Mouse (Mus musculus) ovary, postnatal 14 days (tissue): ENCODE results near the gene Serpinb9b.
"Not testable (repeated sequence)": the region's sequence is repeated elsewhere in the genome, so short reads cannot be mapped to it uniquely, and the experiment has no call there.

Source experiments
- DNase-seq: peaks from one replicate; pipeline ENCODE4 v3.0.0; 2022; ENCODE audit warnings: low spot score

Gene Serpinb9b

DNA sequence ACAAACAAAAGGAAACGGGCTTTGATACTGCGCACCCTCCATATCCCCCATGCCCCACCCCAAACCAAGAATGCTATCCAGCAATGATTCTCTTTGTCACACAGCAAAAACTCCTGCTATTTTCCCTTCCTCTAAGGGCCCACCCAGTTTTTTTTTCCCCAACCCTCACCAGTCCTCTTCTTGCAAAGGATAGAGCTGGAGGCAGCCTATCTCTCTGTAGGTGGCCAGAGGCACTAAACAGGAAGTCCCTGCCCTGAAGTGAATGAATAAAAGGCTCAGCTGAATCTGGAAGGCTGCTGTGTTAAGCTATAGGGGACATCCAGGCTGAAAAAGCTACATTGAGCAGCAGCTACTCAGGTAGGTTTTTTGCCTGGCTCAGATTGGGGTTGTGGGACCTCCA lies at the start of gene Serpinb9b:
TSS of gene Serpinb9b (plus strand) at position 173 of the 400 bp plus-strand sequence.
- no peak for DNase-seq

DNA sequence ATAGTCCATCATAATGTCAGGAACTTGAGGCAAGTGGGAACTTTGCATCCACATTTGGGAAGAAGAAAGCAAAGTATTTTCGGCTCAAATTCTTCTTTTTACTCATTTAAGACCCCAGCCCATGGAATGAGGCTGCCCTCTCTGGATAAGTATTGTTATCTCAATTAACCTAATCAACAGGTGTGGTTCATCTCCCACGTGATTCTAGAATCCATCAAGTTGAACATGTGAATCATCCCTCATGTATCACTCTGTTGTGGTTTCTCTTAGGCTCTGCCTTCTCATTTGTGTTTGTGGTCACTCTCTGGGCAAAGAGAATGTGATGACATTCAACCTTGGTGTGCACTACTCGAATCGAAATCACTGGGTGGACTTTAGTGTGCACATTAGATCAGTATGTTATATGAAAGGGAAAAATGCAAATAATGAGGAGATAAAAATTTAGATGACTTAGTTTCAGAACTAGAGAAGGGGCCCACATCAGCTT lies 44.6 kb upstream of the Serpinb9b start:
- no peak for DNase-seq

DNA sequence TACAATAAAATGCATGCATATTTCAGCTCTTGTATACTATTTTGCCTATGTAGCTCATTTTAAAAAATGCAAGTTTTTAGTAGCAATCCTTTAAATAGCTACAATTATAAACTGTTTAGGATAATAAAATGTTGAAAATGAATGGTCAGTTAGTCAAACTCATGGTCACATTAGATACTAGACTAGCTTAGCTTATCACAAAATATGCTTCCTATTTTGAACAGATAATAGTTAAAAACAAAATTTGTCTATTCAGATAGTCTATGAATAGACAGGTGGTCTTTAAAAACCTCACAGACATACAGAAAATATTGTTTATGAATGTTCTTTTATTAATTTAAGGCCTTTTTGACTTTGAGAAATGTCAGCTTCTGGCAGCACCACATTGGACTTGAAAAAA lies 41.0 kb upstream of the Serpinb9b start:
- DNase-seq, result no peak

DNA sequence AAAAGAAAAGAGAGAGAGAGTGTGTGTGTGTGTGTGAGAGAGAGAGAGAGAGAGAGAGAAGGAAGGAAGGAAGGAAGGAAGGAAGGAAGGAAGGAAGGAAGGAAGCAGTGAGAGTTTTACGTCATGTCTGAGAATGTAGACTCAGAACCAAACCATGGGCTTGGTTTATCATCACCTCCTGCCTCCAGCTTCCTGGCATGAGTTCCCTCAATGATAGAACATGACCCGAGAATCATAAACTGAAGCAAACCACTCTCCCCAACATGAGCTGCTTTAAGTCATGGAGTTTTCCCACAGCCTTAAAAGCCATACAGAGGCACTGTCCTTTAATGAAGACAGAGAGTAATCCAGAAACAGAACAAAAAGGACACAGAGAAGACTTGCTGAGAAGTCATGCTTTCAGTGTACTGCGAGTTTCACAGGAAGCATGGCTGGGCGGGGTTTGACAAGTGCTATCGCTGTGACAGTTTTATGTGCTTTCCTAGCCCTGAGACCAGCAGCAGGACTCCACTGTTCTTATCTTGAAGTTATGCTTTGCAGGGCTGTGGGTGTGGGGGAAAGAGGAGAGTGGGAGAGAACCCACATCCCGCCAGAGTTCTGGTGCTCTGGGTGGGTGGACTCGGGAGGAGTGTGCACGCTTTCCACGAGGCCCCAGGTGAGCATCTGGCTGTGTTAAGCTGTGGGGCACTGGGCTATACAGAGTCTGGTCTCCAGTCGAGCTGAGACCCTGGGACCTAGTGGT lies 33.9 kb upstream of the Serpinb9b start:
- no peak for DNase-seq

DNA sequence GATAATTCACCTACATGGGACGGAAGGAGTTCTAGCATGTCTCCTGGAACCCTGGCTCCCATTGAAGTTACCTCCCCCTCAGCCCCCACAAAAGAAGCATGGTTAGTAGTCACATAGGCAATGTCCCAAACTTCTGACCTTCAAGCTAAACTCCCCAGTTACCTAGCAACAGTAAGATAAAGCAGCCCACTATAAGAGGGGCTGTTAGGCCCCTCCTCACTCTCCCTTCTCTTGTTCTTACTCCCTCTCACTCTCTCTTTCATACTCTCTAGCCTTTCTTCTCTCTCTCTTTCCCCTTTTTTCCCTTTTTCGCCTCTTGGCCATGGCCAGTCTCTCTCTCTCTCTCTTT lies 33.3 kb upstream of the Serpinb9b start:
- no peak for DNase-seq

DNA sequence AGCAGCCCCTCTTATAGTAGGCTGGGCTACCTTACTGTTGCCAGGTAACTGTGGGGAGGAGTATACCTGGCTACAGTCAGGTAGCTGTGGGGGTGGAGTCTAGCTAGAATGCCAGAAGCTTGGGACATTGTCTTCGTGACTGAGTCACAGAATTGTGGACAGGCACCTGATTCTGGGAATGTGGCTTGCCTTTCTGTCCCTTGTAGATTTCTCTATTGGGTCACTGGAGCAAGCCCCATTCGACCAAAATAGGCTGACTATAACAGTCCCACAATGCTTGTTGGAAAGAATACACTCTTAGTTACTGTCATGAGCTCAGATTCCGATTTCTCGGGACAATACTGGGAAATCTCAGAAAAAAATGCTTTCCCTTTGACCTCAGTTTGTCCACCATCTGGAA lies 32.2 kb upstream of the Serpinb9b start:
- DNase-seq, result no peak

DNA sequence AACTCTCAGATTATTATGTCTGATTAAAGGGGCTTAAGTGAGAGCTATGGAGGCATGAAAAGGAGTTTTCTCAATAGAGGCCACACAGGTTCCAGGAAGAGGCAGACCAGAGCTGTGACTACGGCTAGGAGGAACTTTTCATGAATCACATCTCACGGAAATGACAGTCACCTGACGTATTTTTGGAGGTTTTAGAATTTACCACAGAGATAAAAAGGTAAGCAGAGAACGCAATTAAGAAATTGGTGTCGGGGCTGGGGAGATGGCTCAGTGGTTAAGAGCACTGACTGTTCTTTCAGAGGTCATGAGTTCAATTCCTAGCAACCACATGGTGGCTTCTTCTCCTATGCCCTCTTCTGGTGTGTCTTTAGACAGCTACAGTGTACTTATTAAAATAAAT lies 25.9 kb upstream of the Serpinb9b start:
- DNase-seq, result no peak

DNA sequence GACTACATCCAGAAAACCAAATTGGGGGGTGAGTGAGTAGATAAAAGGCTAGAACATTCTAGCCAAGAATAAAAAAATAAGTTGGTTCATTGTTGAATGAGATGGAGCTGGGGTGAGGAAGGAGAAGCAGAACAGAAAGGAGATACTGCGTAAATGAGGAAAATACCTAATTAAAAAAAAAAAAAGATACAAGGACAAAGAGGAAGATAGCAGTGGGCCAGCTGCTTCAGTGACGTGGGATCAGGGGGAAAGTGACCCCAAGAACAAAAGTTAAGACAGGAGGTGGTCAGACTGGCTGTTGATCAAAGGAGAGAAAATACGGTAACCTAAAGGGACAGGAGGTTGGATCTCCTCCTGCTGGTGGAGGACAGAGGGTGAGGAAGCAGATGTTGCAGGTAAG lies 24.3 kb upstream of the Serpinb9b start, which contains the start of gene Serpinb9:
TSS of gene Serpinb9 (plus strand) at position 301 of the 400 bp plus-strand sequence.
- no peak for DNase-seq

DNA sequence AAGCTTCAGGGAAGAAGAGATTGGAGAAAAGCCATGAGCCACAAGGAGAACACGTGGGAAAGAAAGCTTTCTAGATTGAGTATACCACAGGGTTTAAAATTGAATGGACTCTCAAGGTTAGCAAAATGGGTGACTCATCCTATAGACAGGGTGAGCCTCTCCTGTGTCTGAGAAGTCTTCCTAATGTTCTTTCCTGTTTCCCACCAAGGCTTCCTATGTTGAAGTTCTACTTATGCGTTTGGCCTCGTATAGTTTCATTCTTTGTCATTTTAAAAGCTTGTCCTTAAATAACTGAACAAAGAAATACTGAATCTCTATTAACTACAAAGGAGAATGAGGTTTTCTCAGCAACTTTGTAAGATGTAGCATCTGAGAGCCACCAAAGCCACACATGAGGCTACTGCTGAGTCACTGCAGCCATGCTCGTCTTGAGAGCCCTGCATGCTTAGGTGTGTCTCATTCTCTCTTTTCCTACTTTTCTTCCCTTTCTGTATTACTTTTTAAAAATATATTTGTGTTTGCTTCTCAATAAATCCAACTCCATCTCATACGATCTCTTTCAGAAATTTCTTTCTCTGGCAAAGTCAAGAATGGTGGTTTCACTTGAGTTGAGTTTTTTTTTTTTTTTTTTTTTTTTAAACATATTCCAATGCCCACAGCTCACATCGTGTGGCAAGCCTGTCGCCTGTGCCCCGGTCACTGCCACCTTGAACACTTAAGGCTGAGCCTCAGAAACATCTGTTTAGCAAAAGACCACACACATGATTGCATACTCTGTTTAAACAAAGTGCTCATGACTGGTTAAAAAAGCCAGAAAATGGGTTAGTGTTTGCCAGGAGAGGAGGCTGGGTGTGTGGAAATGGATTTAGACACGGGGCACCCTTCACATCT lies 23.4 kb upstream of the Serpinb9b start:
- no peak for DNase-seq

DNA sequence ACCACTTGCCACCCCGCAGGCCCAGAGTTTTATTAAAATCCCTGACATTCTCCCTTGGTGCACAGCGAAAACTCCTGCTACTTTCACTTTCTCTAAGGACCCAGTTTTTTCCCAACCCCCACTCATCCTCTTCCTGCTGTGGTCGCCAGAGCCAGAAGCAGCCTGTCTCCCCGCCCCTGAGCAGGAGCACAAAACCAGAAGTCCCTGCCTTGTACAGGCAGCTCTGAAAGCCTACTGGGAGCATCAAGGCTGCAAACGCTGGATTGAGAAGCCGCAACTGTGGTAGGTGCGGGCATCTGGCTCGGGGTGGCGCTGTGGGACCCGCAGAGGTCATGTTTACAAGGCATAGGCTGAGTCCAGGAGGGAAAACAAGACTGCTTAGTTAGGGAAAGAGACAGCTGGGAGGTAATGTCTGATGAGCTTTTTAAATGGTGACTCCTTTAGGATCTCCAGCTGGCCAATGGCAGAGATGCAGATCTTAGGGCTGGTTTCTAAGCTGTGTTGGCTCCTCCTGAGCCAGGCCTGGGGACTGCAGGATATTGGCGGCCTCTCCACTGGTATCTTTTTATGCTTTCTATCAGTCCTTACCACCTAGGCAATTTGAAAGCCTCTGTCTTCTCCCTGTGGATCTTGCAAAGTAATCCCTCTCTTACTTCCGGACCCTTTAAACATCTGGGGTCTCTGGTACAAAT lies 22.7 kb upstream of the Serpinb9b start:
- peak; percentile 80 for DNase-seq

DNA sequence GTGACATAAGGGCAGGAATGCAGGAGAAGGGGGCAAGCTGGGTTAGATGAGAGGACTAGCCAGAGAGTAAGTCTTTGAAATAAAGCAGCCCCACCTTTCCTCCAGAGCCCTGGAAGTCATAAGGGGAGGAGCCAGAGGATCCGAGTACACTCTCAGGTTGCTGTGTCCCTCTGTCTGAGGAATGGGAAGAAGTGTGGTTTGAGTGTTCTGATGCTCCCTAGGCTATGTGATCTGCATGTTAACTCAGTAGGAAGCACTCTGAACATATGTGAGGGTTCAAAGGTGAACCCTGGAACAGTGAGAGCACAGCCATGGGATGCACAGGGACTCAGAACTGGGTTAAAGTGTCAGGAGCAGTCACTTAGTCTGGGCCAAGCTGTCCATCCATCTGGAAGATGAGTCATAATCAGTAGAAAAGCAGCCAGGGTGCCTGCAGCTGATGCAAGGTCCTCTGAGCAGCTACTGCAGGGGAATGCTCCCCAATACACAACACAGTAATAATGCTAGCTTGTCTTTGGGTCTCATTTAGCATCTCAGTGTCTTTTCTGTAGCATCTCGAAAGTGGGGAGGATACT lies 21.6 kb upstream of the Serpinb9b start:
- no peak for DNase-seq

DNA sequence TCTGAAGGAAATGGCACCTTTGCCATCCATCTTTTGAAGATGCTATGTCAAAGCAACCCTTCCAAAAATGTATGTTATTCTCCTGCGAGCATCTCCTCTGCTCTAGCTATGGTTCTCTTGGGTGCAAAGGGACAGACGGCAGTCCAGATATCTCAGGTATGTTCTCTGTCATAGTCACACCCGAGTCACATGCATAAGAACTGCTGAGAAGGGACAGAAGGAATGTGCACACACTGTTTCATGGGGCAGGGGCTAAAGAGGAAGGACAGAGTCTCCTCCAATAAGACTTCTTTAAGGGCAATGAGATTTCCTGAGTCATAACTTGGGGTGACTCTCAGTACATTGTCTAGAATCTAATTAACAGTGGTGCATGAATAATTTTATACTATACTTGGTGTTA lies 20.7 kb upstream of the Serpinb9b start:
- DNase-seq, result no peak

DNA sequence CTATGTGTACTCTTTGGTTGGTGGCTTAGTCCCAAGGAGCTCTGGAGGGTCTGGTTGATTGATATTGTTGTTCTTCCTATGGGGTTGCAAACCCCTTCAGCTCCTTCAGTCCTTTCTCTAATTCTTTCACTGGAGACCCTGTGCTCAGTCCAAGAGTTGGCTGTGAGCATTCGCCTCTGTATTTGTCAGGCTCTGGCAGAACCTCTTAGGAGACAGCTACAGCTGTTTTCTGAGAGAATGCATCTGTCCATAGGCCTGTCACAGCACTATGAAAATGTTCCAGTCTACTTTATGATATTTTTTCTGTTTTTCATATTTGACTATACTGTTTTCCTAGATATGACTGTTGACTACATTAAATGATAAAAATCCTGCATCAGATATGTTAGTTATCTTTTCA lies 14.8 kb upstream of the Serpinb9b start:
- no peak for DNase-seq

DNA sequence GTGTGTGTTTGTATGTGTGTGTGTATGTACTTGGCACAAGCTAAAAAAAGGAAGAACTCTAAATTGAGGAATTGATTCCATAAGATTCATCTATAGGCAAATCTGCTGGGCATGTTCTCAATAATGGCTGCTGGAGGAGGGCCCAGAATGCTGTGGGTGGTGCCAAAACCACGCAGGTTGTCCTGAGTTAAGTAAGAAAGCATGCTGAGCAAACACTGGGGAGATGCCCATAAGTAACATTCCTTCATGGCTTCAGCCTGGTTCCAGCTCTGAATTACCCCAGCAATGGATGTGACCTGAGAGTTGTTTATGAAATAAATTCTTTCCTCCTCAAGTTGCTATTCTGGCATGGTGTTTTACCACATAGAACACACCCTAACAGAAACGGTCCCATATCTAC lies 13.9 kb upstream of the Serpinb9b start:
- DNase-seq, result no peak

DNA sequence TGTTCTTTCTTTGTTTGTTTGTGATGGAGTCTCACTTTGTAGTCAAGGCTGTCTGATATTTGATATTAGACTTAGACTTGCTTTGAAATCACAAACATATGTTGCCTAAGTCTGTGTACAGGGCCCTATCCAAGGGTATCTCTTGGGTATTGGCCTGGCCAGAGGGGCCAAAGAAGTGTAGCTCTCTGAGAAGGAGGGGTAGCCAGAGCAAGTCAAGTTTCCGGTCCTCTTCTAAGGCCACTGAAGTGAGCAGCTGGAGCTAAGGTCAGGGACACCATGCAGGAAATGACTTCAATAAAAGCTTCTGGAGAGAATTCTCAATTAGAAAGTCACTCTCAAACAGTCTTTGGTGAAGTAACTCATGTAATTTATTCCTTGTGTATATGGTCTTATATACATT lies 4.8 kb upstream of the Serpinb9b start:
- DNase-seq, result no peak

DNA sequence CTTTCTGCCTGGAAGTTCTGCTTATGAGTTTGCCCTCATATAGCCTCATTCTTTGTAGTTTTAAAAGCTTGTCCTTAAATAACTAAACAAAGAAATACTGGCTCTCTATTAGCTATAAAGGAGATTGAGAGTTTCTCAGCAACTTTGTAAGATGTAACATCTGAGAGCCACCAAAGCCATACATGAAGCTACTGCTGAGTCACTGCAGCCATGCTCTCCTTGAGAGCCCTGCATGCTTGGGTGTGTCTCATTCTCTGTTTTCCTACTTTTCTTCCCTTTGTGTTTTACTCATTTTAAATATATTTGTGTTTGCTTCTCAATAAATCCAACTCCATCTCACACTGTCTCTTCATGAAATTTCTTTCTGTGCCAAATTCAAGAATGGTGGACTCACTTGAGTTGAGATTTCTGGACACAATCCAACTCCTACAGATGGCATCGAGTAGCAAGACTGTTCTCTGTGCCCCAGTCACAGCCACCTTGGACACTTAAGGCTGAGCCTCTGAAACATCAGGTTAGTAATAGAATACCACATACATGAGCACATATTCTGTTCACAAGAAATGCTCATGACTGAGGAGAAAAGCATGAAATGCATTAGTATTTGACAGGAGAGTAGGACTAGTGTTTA lies 674 bp upstream of the Serpinb9b start:
- no peak for DNase-seq

DNA sequence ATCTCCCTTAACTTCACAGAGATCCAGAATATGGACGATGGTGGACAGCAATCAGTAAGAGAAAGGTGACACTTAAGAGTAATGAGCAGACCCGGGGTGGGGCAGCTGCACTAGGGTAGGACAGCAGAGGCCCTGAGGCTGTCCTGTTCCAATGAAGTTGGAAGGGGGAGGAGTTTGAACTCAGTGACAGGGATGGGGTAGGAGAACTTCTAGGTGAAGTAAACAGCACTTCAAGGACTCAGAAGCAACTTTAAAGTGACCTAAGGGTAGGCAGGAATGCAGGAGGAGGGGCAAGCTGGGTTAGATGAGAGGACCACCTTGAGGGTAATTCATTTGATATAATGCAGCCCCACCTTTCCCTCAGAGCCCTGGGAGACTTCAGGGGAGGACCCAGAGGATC lies 930 bp downstream of the Serpinb9b start:
- no peak for DNase-seq

DNA sequence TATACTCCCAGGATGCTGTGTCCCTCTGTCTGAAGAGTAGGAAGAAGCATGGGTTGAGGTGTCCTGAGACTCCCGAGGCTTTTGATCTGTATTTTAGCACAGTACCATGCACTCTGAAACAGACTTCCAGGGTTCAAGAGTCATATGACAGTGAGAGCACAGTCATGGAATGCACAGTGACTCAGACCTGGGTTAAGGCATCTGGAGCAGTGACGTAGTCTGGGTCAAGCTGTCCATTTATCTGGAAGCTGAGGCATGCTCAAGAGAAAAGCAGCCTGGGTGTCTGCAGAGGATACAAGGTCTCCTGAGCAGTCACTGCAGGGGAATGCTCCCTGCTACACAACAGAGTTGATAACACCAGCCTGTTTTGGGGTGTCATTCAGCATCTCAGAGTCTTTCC lies 1.3 kb downstream of the Serpinb9b start:
- DNase-seq, result no peak

DNA sequence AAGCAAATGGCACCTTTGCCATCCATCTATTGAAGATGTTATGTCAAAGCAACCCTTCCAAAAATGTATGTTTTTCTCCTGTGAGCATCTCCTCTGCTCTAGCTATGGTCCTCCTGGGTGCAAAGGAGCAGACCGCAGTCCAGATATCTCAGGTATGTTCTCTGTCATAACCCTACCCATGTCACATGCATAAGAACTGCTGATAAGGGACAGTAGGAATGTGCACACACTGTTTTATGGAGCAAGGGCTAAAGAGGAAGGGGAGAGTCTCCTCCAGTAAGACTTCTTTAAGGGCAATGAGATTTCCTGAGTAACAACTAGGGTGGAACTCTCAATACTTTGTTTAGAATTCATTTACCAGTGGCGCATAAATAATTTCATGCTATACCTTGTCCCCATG lies 2.3 kb downstream of the Serpinb9b start:
- not testable (repeated sequence) for DNase-seq

DNA sequence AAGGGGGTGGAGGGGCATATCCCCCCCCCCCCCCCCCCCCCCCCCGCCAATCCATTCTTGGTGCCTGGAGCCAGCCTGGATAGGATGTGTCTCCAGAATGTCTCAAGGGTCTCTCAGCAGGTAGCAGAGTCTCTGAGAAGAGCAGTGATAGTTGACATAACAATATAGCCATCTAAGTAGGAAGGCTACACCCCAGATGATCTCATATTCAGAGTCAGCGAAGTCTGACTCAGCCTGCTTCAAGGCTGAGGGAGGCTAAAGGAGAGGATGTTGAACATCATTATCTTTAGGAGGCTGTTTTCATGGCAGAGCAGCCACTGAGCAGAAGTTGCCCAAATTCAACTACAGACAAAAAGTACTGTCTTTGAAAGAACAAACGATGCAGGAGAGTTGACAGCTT lies 3.1 kb downstream of the Serpinb9b start:
- DNase-seq, result no peak

DNA sequence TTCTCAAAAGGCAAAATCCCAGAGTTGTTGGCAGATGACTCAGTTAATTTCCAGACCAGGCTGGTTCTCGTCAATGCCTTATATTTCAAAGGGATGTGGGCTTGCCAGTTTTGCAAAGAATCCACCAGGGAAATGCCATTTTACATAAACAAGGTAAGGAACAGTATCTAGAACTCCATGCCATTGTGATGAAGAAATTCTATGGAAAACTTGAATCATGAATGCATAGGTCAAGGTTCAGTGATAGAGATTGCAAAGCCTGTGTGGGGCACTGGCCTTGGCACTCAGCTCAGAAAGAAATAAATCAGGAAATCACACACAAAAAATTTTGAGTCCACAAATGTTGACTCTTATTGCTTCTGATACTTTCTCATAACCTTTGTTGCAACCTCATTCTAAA lies 8.3 kb downstream of the Serpinb9b start:
- no peak for DNase-seq

DNA sequence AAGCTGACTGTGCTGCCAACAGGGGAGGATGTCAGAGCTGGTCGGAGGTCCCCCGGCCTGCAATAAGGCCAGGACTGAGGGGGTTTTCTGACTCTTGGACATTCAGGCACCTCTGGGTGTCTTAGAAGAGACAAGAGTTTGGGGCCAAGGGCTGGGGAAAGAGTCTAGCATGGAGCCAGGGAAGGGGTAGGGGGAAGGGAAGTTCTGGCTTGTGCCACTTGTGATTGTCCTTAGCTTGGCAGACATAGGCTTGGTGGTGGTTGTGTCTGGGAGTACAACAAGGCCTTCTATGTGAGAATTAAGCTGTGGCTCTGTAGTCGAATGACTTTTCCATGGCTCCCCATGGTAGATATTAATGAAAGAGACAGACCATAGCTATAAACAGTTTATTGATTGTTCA lies 16.3 kb downstream of the Serpinb9b start:
- no peak for DNase-seq
